Mouse (Mus musculus): ENCODE data around the gene Rpl9-ps6.
A peak's percentile ranks its signal among the peaks of the same experiment; 100 is the strongest.

Gene Rpl9-ps6

DNA sequence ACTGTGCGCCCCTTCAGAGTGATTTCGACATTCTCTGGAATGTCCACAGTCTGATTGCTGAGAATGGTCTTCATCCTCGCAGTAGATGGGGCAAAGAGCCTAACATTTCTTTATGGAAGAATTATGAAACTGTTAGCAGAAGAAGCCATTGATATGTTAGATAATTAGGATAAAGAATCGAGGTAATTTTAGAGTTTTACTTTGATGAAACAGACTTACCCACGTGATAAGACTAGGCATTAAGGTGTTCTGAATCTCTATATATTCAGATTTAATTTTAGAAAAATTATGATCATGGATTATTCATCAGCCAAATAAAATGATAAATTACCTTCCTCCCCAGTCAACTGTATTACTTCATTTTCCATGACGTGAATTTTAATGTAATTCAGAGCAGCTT, at the start of gene Rpl9-ps6:
Gene Rpl9-ps6 (minus strand): TSS at position 101 of the 400 bp plus-strand sequence.
- no peak for DNase-seq

DNA sequence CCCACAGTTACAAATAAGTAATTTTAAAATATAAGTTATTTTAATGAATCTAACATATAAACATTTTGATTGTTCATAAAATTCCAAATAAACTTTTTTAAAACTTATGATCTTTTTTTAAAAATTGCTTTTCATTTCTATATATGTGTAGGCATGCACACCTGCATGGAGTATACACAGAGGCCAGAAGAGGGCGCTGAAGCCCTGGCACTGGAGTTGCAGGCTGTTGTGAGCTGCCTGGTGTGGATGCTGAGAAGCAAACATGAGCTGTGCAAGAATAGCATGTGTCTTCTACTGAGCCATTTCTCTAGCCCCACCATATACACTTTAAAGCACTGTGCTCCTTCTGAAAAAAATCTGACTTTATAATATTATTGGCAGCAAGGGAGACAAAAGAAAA, 46.1 kb upstream of the Rpl9-ps6 start:
- DNase-seq = peak; percentile 34

DNA sequence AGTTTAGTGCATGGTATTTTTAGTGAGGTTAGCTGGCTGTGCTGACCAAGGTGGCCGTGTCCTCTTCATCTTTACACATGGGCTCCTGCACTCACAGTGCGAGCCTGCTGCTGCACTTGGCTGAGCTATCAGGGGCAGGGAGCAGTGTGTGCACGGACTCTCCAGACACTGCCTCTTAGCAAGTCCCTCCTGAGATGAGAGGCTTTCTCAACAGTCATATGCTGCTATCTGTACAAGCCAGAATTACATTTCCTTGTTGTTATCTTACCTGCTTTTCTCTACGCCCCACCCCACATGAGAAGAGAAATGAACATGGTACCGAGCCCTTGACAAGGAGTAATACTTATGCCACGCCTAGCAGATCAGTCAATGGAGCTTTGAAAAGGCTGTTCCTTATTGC, 44.6 kb upstream of the Rpl9-ps6 start:
- peak; percentile 89 for DNase-seq

DNA sequence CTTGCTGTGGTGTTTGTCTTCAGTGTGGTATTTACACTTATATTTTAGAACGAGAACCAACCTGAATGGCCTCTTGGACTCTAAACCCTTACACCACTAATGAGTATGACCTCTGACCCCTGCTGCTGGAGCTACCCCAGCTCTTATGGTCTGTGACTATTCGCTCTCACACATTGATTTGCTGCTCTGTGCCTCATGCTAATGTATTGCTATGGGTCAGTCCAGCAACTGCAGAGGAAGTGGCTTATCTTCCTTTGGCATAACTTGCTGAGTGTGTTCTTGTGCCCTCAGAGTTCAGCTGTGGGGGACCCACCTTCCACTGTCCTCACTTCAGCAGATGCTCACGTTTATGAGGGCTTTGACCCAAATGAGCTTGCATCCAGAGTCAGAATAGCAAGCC, 43.9 kb upstream of the Rpl9-ps6 start:
- peak; percentile 78 for DNase-seq

DNA sequence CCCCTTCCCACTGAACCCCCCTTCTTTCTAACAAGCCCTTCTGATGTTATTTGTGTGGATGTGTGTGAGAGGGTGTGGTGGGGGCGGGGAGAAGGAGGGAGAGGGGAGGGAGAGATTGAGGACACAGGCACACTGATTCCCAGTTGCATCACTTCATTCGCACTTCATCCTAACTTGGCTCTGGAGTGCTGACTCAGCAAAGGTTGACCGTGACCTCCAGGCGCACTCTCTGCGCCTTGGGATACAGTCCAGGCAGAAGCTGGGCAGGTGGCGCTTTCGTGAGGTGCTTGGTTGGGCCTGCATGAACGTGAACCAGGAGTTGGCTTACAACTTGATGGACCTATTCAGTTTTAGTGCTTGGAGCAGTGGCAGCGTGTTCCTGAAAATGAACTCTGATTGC, 41.1 kb upstream of the Rpl9-ps6 start:
- peak; percentile 83 for DNase-seq

DNA sequence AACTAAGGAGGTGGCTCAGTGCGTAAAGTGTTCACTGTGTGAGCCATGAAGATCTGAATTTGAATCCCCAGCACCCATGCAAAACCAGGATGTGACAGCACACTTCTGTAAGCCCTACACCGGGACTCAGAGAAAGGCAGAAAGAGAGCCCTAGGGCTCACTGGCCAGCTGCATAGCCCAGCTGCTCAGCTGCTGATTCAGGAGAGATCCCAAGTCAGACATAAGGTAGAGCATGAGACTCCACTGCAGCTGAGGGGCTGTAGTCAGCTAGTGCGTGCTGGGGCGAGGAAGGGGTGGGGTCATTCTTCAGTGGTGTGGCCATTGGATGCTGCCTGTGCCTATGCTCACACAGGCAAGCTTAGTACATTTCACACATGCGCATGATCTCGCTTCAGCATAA, 40.7 kb upstream of the Rpl9-ps6 start:
- peak; percentile 81 for DNase-seq

DNA sequence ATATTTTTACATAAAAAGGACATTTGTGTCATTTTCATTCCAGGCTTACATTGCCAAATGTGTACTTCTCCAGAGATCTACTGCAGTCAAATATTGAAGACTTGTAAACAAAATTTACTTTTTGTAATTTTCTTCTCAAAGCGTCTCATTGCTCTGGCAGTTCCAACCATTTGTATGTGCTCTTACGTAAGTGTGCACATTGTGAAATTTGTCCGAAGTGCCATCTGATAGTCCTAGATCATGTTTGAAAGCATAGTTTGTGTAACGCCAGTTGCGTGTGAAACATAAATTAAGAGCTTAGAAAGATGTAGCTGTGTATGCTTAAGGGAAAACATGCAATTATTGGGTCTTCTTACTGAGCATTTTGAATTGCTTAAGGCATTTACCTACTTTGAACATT, 40.1 kb upstream of the Rpl9-ps6 start:
- peak; percentile 37 for DNase-seq

DNA sequence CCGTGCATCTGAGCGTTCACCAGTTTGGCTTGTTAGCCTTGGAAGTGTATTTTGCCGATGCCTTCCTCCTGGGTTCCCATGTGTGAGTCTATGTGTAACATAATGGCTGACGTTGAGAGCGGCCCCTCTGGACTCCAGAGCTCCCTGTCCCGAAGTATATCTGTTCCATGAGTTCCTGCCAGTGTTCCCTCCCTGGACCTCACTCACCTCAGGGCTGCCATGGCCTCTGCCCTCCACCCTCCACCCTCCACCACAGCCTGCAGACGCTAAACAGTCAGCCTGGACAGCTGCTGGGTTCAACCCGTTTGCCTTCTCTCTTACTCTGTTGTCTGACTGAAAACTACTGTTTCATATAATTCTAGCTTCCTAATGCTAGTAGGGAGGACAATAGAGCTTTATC, 39.7 kb upstream of the Rpl9-ps6 start:
- DNase-seq = peak; percentile 65

DNA sequence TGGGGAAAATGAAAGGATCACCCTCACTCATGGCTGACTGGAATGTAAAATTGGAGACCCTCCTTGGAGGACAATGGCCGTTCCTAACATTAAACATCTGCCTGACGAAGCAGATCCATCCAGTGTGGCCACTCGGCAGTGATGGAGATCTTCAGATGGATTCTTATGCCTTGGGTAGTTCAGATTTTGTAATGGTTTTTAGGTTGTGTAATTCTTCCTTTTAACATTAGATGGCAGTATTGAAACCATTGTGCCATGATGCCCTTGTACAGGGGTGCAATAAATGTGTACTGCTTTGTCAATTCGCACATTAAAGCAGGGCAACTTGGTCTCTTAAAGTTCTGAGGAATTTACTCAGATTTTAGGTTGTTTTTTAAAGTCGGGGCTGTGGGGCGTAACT, 35.0 kb upstream of the Rpl9-ps6 start:
- DNase-seq = peak; percentile 65

DNA sequence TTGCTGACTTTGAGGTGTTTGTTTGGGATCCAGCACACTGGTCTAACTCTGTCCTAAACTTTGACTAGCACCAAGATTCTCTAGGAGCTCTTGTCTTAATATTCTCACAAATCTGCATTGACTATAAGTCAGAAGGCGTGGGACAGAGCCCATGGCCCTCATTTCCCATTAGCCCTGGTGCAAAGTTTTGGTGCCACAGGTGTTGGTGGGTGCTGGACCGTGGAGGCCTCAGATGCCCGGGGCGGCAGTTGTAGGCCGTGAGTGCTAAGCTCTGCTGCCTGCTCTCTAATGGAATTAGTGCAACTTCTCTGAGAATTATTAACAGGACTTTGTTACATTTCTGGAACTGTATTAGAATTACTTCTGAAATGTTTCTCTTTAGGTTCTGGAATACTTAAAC, 31.6 kb upstream of the Rpl9-ps6 start:
- DNase-seq = peak; percentile 84

DNA sequence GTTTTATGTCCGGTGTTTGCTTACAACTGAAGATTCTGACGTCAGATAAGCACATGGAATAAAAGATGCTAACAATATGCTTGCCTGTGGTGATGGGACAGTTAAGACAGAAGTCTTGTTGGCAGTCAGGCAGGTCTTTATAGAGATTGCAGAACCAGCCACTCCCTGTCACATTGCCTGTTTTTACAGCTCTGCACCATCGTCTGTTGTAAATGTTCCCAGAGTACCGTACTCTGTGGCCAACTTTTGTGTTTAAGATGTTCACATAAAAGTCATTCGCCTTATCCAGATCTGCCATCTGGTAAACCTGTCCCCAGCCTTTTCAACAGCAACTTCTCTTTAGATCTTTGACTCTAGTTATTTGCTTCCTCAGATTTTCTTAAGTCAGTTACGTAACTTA, 31.0 kb upstream of the Rpl9-ps6 start:
- DNase-seq = peak; percentile 41

DNA sequence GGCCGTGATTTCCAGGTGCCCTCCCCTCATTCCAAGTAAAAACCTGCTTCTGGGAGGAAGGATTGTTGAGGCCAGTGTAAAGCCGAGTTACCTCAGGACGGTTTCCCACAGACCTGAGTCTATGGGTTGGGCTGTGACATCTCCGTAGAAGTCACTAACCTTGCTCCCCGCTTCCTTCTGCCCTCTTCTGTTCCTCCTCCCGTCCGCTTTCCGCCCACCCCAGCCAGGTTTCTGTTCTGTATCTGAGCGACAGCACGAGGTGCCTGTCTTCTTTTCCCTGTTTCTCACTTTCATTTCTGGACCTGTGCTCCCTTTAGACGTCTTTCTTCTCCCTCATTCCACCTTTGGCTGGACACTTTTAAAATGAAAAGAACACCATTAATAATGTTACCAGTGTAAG, 28.7 kb upstream of the Rpl9-ps6 start:
- peak; percentile 70 for DNase-seq

DNA sequence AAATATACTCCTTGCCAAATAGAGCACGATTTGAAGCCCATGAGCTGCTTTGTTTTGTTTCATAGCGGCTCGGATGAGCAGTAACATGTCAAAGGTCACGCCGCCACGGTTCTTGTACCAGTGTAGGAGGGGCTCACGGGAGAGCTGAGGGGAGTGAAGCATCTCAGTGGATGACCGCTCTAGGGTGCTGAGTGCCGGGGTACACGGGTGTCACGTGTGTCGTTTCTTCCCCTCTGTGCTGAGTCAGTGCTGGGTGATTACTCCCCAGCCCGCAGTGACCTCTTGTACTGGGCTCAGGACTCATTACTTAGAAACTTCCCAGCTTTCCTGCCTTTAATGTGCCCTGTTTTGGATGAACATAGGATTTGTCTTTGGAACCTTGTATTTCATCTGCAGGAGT, 28.2 kb upstream of the Rpl9-ps6 start:
- peak; percentile 77 for DNase-seq

DNA sequence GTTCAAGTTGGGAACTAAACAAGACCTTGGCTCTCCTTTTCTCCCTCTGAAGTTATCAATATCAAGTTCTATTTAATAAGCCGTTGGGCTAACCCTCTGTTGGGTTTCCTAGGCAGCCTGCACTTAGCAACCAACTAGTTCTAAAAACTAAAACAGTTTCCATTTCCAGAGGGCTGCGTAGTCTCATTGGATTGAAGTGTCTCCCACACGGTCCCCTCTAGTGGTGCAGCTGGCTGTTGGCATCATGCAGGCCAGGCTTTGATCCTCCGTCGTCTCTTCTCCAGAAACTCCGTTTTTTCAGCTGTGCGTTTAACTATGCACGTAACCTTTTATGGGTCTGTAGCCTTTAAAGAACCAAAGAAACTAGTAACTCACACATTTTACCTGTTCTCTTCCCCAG, 27.1 kb upstream of the Rpl9-ps6 start:
- DNase-seq = peak; percentile 11

DNA sequence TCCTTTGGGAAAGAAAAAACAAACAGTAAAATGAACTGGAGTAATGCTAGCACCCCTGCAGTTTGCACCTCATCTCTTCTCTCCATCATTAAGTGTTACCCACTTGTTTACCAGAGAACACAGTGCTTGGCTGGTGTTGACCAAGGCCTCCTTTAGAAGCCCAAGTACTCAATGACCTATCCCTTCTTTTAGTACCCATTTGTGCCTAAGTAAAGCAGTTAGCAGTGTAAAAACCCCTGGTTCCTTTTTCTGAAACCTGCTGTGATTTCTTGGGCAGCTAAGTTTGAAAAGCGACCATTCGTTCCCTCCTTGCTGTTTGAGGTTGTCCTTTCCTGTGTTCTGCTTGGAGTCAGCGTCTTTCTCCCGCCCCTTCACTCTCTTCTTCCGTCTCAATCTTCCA, 26.6 kb upstream of the Rpl9-ps6 start:
- DNase-seq = peak; percentile 62

DNA sequence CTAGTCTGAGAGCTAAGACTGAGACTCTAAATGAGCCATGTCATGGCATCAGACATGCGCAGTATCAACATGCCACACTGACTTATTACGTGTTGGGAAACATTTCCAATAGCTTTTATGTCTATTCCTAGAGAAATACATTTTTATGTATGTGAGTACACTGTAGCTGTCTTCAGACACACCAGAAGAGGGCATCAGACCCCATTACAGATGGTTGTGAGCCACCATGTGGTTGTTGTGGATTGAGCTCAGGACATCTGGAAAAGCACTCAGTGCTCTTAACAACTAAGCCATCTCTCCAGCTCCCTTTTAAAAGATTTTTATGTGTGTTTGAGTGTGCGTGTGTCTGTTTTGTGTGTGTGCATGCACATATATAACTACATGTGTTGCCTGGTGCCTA, 26.0 kb upstream of the Rpl9-ps6 start:
- DNase-seq = peak; percentile 51

DNA sequence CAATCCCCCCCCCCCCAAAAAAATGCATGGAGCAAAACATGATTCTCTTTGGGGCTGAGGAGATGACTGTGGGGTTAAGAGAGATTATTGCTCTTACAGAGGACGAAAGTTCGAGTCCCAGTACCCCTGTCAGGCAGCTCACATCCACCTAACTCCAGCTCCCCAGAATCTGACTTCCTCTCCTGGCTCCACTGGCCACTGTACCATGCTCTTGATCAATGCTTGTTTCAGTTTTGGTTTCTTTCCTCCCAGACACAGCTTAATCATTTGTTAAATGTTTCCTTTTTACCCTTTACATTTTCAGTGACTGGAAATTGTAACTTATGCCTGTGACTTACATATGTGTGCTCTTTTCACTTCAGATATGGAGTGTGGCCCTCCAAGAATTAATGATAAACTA, 24.6 kb upstream of the Rpl9-ps6 start:
- peak; percentile 49 for DNase-seq

DNA sequence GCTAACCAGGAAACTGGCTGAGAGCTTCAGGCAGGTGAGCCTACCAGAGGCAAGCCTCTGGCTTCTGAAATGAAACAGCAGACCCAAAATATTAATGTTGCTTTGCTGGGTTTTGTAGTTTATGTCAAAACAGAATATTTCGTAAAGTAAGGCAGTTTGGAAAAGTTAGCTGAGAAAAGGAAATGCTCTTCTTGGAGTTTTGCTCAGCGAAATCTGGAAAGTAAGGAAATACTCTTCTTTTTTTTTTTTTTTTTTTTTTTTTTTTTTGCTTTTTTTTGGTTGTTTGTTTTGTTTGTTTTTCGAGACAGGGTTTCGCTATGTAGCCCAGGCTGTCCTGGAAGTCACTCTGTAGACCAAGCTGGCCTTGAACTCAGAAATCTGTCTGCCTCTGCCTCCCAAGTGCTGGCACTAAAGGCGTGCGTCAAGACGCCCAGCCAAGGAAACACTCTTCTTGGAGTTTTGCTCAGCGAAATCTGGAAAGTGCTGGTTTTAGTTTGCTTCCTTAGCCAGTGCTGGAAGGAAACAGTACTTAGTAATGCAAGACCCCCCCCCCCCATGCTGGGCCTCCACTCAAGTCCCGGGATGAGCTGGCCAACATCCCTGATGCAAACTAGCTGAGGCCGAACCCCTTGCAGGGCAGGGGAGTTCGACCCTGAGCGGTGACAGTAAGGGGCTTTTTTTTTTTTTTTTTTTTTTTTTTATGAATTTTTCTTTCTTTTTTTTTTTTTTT, 23.0 kb upstream of the Rpl9-ps6 start:
- DNase-seq = peak; percentile 69

DNA sequence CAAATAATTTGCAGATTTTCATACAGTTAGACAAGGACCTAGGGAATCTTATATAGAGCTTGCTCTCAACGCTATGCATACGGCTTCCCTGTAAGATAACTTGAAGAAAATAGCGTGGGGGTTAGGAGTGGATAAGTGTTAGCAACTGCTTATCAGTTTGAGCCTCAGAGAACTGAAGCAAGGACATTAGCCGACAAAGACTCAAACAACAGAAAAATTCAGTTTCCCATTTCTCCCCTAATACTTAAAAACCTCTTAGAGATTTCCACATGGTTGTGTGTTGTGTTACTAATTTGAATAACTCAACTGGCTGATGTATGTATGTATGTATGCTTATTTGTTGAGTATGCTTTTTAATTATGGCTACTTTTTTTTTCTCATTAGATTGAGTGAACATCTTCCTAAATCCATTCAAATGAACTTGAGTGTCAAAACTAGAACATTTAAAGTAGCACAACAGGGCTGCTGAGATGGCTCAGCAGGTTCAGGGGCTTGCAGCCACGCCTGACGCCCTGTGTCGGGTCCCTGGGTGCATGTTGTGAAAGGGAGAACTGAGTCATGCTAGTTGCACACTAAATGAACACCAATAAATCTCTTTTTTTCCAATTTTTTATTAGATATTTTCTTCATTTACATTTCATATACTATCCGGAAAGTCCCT, 21.3 kb upstream of the Rpl9-ps6 start:
- DNase-seq = no peak

DNA sequence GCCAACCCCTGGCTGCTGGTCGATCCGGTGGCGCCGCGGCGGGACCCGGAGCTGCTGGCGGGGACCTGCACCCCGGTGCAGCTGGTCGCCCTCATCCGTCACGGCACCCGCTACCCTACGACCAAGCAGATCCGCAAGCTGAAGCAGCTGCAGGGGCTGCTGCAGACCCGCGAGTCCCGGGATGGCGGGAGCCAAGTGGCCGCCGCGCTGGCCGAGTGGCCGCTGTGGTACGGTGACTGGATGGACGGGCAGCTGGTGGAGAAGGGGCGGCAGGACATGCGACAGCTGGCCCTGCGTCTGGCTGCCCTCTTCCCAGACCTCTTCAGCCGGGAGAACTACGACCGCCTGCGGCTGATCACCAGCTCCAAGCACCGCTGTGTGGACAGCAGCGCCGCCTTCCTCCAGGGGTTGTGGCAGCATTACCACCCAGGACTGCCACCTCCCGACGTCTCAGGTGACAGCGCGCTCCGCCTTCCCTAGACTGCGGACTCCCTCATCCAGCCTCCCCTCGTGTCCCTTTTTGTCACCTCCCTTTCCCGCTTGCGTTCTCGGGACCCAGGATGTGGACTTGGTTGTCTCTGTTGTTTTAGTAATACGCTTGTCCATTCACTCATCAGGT, 19.8 kb upstream of the Rpl9-ps6 start:
- DNase-seq = peak; percentile 97

DNA sequence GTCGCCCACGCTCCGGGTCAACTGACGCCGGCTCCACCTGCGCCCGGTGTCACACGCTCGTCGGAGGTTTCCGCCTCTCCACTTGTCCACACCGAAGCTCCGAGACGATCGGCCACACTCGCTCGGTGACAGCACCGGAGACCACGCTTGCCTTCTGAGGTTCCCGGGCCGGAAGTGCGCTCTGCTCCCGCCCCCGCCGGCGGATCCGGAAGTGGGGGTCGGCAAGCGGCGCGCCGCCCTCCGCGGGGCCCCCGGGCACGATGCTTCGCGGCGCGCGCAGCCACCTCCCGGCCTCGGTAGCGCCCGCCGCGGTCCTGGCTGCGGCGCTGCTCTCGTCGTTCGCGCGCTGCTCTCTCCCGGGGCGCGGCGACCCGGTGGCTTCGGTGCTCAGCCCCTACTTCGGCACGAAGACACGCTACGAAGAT, 19.3 kb upstream of the Rpl9-ps6 start, which contains the start of gene Minpp1:
Gene Minpp1 (plus strand): TSS at position 89 of the 425 bp plus-strand sequence.
- peak; percentile 98 for DNase-seq

DNA sequence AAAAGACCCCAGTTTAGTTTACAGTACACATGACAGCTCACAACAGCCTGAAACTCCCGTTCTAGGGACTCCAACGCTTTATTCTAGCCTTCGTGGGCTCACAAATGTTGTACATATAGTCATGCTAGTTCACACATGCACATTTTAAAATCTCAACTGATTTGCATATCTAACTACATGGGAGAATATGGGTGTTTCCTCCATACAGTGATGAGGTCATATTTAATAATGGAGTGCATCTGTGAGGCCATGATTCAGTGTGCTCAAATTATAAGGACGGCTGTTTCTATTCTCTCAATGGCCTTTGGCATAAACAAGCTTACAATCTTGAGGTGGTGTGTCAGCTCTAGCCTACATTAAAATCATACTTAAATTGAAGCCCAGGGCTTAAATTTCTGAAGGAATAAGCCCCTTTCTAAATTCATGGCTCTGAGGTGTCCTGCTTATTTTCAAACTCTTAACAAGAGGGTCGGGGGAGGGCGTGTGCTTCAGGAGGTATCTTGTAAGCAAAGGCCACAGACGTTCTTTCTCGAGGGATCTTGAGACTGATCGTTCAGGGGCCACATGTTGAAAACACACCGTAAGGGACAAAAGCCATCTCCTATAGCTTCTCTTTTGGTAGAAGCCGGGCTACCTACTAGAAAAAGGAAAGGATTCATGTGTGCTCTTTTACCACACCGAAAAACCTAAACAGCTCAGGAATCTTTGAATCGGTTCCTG, 18.7 kb upstream of the Rpl9-ps6 start:
- DNase-seq = peak; percentile 68

DNA sequence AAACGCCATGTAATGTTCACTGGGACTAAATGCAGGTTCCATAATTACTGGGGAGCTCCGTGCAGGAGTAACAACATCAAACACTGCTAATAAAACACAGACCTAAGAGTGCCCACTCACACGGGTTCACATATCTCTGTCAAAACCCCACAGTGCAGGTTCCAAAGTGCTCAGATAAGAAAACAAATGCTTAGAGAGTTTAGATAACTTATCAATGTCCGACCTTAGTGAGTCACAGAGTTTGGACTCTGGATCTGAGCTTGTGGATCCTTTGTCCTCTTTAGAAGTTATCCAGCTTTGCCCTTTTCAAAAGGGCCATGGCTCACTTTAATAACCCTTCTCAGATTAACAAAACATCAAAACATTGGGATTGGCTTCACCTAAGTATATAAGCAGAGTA, 15.1 kb upstream of the Rpl9-ps6 start:
- DNase-seq = peak; percentile 35
